Mouse (Mus musculus): ENCODE measurements at regions not wholly inside any gene's neighbourhood (a gene's known extent, or its start where the extent isn't known, plus 50 kb on each side); places are given as distances from the start of the nearest gene placed in this dataset.

GRCm38 (mm10) chr2:134088374-134088773 lies 465.8 kb downstream of the Hao1 start:
- peak; percentile 5 to 62 (median 21); a peak in 4 of 6 replicates for TF ChIP-seq CTCF (IDR thresholded peaks at IDR 0.05 in 2 of 3, conservative IDR thresholded peaks at IDR 0.05 in 1 of 3; ENCODE audit: control insufficient read depth in 1 of 3, insufficient read depth in 1 of 3, low read depth in 2 of 3, low read length in 3 of 3, poor library complexity in 1 of 3, severe bottlenecking in 1 of 3)
- TF ChIP-seq MXI1 (IDR thresholded peaks at IDR 0.05; ENCODE audit: low read depth, low read length) = no peak
- TF ChIP-seq USF1 (IDR thresholded peaks at IDR 0.05; ENCODE audit: low read depth, low read length) = no peak

Data from MEL (cell line).